Mouse (Mus musculus): Measurements from ENCODE around the gene Gm7347.
A peak's percentile ranks its signal among the peaks of the same experiment; 100 is the strongest.
"Not testable (repeated sequence)": the region's sequence is repeated elsewhere in the genome, so short reads cannot be mapped to it uniquely, and the experiment has no call there.

The Gm7347 gene

DNA sequence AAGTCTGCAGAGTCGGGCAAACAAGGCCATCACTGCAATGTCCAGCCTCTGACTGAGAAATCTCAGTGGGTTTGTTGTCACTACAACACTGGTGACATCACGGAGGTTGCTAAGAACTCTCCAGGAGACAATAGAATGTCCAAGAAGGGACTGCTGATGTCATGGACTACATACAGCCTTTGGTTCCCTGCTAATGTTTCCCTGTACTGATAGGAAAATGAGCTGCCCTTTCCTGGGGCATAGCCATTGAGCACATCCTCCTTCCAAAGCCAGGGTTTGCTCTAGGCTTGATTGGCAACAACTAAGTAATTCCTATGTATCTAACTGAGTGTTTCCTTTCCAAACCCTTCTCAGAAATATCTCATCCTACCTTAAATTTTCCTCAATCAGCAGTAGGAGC lies at the start of gene Gm7347:
Gene Gm7347 (minus strand): TSS at position 101 of the 400 bp plus-strand sequence.
- not testable (repeated sequence) for DNase-seq

DNA sequence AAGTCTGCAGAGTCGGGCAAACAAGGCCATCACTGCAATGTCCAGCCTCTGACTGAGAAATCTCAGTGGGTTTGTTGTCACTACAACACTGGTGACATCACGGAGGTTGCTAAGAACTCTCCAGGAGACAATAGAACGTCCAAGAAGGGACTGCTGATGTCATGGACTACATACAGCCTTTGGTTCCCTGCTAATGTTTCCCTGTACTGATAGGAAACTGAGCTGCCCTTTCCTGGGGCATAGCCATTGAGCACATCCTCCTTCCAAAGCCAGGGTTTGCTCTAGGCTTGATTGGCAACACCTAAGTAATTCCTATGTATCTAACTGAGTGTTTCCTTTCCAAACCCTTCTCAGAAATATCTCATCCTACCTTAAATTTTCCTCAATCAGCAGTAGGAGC lies 46.9 kb upstream of the Gm7347 start, which contains the start of gene 5031410I06Rik:
Gene 5031410I06Rik (minus strand): TSS at position 101 of the 400 bp plus-strand sequence.
- not testable (repeated sequence) for DNase-seq

DNA sequence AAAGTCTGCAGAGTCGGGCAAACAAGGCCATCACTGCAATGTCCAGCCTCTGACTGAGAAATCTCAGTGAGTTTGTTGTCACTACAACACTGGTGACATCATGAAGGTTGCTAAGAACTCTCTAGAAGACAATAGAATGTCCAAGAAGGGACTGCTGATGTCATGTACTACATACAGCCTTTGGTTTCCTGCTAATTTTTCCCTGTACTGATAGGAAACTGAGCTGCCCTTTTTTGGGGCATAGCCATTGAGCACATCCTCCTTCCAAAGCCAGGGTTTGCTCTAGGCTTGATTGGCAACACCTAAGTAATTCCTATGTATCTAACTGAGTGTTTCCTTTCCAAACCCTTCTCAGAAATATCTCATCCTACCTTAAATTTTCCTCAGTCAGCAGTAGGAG lies 30.8 kb upstream of the Gm7347 start, which contains the start of gene Gm10471:
Gene Gm10471 (minus strand): TSS at position 101 of the 400 bp plus-strand sequence.
- DNase-seq = not testable (repeated sequence)

DNA sequence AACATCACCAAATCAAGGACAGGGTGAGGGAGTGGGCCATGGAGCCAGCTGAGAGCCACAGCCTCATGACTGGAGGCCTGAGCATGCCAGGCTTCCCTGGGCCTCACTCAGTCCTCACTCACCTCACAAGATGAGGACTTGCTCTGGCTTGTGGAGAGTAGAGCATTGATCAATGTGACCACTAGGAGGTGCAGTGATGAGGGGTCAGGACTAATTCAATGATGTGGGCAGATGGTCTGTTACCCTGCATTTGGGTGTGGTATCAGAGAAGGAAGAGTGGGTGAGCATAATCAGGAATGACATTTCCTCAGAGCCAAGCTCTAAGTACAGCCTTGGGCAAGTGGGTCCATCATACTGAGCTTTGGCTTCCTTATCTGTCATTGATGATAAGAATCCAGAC lies 20.6 kb upstream of the Gm7347 start:
- not testable (repeated sequence) for DNase-seq

DNA sequence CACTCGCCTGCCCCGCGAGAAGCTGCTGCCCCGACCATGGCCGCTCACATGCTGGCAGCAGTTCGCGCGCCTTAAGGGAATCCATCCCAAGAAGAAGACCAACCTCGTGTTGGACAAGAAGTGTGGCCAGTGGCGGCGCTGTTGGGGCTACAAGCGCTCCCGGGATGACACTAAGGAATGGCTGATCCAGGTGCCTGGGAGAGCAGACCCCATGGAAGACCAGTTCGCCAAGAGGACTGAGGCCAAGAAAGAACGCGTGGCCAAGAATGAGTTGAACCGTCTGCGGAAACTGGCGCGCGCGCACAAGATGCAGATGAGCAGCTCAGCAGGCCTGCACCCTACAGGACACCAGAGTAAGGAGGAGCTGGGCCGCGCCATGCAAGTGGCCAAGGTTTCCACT lies 12.3 kb upstream of the Gm7347 start:
- no peak for DNase-seq

DNA sequence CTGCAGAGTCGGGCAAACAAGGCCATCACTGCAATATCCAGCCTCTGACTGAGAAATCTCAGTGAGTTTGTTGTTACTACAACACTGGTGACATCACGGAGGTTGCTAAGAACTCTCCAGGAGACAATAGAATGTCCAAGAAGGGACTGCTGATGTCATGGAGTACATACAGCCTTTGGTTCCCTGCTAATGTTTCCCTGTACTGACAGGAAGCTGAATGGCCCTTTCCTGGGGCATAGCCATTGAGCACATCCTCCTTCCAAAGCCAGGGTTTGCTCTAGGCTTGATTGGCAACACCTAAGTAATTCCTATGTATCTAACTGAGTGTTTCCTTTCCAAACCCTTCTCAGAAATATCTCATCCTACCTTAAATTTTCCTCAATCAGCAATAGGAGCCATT lies 18.9 kb downstream of the Gm7347 start, which contains the start of gene Speer4a:
Gene Speer4a (minus strand): TSS at position 101 of the 400 bp plus-strand sequence.
- not testable (repeated sequence) for DNase-seq

DNA sequence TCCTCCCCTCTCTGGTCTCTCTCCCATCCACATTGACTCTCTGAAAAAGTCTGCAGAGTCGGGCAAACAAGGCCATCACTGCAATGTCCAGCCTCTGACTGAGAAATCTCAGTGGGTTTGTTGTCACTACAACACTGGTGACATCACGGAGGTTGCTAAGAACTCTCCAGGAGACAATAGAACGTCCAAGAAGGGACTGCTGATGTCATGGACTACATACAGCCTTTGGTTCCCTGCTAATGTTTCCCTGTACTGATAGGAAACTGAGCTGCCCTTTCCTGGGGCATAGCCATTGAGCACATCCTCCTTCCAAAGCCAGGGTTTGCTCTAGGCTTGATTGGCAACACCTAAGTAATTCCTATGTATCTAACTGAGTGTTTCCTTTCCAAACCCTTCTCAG lies 35.6 kb downstream of the Gm7347 start, which contains the start of gene Gm5862:
Gene Gm5862 (minus strand): TSS at position 101 of the 400 bp plus-strand sequence.
- DNase-seq = not testable (repeated sequence)

DNA sequence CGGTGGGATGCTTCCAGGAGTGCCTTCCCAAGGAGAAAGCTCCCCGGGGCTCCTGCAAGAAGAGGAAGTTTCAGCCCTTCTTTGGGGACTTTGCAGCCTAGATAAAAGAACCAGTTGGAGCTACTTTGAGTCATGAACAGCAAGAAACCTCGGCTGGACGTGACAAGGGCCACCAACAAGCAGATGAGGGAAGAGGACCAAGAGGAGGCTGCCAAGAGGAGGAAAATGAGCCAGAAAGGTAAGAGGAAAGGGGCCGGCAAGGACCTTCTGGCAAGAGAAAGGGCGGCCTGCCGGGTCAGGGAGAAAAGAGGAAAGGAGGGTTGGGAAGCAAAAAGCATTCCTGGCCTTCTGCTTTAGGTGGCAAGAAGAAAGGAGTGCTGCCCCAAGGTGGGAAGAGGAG lies 50.7 kb downstream of the Gm7347 start:
- DNase-seq = not testable (repeated sequence)

DNA sequence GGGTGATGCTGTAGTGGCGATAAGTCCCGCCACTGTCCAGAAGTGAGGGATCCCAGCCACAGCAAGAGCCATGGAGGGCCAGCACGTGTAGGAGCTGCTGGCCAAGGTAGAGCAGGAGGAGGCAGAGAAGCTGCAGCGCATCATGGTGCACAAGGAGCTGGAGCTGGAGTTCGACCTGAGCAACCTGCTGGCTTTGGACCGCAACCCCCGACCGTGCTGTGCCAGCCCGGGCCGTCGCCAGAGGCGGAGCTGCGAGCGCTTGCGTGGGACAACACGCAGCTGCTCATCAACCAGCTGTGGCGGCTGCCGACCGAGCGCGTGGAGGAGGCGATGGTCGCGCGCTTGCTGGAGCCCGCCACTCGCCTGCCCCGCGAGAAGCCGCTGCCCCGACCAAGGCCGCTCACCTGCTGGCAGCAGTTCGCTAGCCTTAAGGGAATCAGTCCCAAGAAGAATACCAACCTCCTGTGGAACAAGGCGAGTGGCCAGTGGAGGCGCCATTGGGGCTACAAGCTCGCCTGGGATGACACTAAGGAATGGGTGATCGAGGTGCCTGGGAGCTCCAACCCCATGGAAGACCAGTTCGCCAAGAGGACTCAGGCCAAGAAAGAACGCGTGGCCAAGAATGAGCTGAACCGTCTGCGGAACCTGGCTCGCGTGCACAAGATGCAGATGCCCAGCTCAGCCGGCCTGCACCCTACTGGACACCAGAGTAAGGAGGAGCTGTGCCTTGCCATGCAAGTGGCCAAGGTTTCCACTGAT lies 51.3 kb downstream of the Gm7347 start:
- DNase-seq = peak; percentile 15

DNA sequence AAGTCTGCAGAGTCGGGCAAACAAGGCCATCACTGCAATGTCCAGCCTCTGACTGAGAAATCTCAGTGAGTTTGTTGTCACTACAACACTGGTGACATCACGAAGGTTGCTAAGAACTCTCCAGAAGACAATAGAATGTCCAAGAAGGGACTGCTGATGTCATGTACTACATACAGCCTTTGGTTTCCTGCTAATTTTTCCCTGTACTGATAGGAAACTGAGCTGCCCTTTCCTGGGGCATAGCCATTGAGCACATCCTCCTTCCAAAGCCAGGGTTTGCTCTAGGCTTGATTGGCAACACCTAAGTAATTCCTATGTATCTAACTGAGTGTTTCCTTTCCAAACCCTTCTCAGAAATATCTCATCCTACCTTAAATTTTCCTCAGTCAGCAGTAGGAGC lies 53.7 kb downstream of the Gm7347 start, which contains the start of gene Gm1979:
Gene Gm1979 (minus strand): TSS at position 101 of the 400 bp plus-strand sequence.
- DNase-seq = not testable (repeated sequence)
